Mouse (Mus musculus) adrenal gland, postnatal 36 days (tissue): ENCODE results near the gene Tipin. TPM values are rescaled to one million over a fixed set of nuclear protein-coding genes. Genes with fewer than 3 reads are reported as not detected.
"Not testable (repeated sequence)": the region's sequence is repeated elsewhere in the genome, so short reads cannot be mapped to it uniquely, and the experiment has no call there.

Source experiments
- DNase-seq, 2 experiments: peaks; one replicate each; pipeline ENCODE4 v3.0.0; 2021; ENCODE audit warnings: mixed read lengths in 1 of 2
- total RNA-seq, 2 experiments: library from RNA; stranded (reverse); gene quantifications; 2 replicates each; pipeline ENCODE4 v1.2.3; 2021

The Tipin gene
- total RNA-seq, 2 experiments from 2014 or later: 15.9 to 20.6 TPM

GRCm38 (mm10) chr9:64271249-64271648, 10.1 kb upstream of the Tipin start:
- no peak for DNase-seq

GRCm38 (mm10) chr9:64272611-64273010, 8.8 kb upstream of the Tipin start:
- DNase-seq: peak; percentile 22 to 52

- no peak for DNase-seq
Measured at GRCm38 (mm10) chr9:64273757-64274156, 7.6 kb upstream of the Tipin start.

- DNase-seq: no peak
Measured at GRCm38 (mm10) chr9:64274291-64274690, 7.1 kb upstream of the Tipin start.

GRCm38 (mm10) chr9:64274919-64275318, 6.5 kb upstream of the Tipin start:
- peak in 1 of 2 experiments; percentile 2 for DNase-seq

GRCm38 (mm10) chr9:64277706-64278105, 3.7 kb upstream of the Tipin start:
- DNase-seq: peak; percentile 66 to 75

- no peak for DNase-seq
Measured at GRCm38 (mm10) chr9:64278665-64279310, 2.6 kb upstream of the Tipin start.

- DNase-seq: no peak
Measured at GRCm38 (mm10) chr9:64281781-64282178, 399 bp downstream of the Tipin start.

- DNase-seq: no peak
Measured at GRCm38 (mm10) chr9:64282404-64282987, 1.1 kb downstream of the Tipin start.

- DNase-seq: not testable (repeated sequence)
Measured at GRCm38 (mm10) chr9:64303086-64303485, 21.7 kb downstream of the Tipin start.

- no peak for DNase-seq
Measured at GRCm38 (mm10) chr9:64306476-64307312, 25.3 kb downstream of the Tipin start.

- no peak for DNase-seq
Measured at GRCm38 (mm10) chr9:64310996-64311785, 29.8 kb downstream of the Tipin start.

GRCm38 (mm10) chr9:64312128-64312527, 30.7 kb downstream of the Tipin start:
- no peak for DNase-seq

- DNase-seq: no peak
Measured at GRCm38 (mm10) chr9:64314696-64315095, 33.3 kb downstream of the Tipin start.

GRCm38 (mm10) chr9:64316986-64317385, 35.6 kb downstream of the Tipin start:
- no peak for DNase-seq

- DNase-seq: no peak
Measured at GRCm38 (mm10) chr9:64323976-64324375, 42.6 kb downstream of the Tipin start.

- DNase-seq: no peak
Measured at GRCm38 (mm10) chr9:64335825-64336224, 54.4 kb downstream of the Tipin start.

- no peak for DNase-seq
Measured at GRCm38 (mm10) chr9:64339361-64339760, 58.0 kb downstream of the Tipin start.

- DNase-seq: peak; percentile 78 to 87
Measured at GRCm38 (mm10) chr9:64340351-64341253, 59.2 kb downstream of the Tipin start.

- no peak for DNase-seq
Measured at GRCm38 (mm10) chr9:64341254-64341566, 59.8 kb downstream of the Tipin start, which contains the start of gene Dis3l. Dis3l (minus strand) TSS chr9:64341288.

GRCm38 (mm10) chr9:64341671-64342070, 60.3 kb downstream of the Tipin start:
- no peak for DNase-seq
